ENCODE assay signal across 10 mouse cellular contexts in genomic region chr6:134157533-134158115, GRCm38 (mm10).
A peak's percentile ranks its signal among the peaks of the same experiment; 100 is the strongest.
DNase-seq lines count a peak whose midpoint lies in the region; ATAC-seq and TF ChIP-seq lines count a peak whose summit lies in the region.
"Had no signal": no experiment of that assay in that cellular context is flagged by ENCODE, and none has a peak within 500 bp of the region (broad histone marks: within the 10 kb centered on the region; RNA-seq: fewer than 3 reads in every experiment).

No protein-coding gene starts in this region.

- H3K9ac ChIP-seq in kidney, embryonic 14.5 days (ENCODE audit: low read depth, low read length), result no peak overlapping the region
- no peak overlapping the region for H3K9ac ChIP-seq in forebrain, postnatal 0 days
- H3K9ac ChIP-seq in midbrain, embryonic 12.5 days (replicated peaks), result no peak overlapping the region
- H3K9ac ChIP-seq: limb, embryonic 12.5 days had no signal

- 28% methylated on average over 6 of the region's 6 CpGs for WGBS in kidney, embryonic 14.5 days
- 54% methylated on average over 6 of the region's 6 CpGs for WGBS in forebrain, postnatal 0 days
- WGBS in midbrain, embryonic 12.5 days, result 43% methylated on average over 6 of the region's 6 CpGs

- no peaks in the 10 kb centered on the region; the same call in 1 of the 2 replicates for H3K36me3 ChIP-seq in kidney, embryonic 14.5 days (ENCODE audit: control insufficient read depth, insufficient read depth, low read length)
- H3K36me3 ChIP-seq in forebrain, postnatal 0 days (ENCODE audit: insufficient read depth), result no peaks in the 10 kb centered on the region
- H3K36me3 ChIP-seq in midbrain, embryonic 12.5 days, result no peaks in the 10 kb centered on the region
- H3K36me3 ChIP-seq: limb, embryonic 12.5 days had no signal

- H3K4me1 ChIP-seq in kidney, embryonic 14.5 days (ENCODE audit: control insufficient read depth, insufficient read depth, low read length), result peaks cover 7% of the 10 kb centered on the region; the same call in 1 of the 2 replicates
- 0 out of 2 replicates have a peak, but pooled peaks cover 10% of the 10 kb centered on the region for H3K4me1 ChIP-seq in forebrain, postnatal 0 days (ENCODE audit: insufficient read depth)
- peaks cover 33% of the 10 kb centered on the region for H3K4me1 ChIP-seq in midbrain, embryonic 12.5 days

- TF ChIP-seq CTCF in forebrain, postnatal 0 days (IDR thresholded peaks at IDR 0.05; ENCODE audit: low read depth), result no peak

- no peak for DNase-seq in kidney, postnatal 4 days
- peak; percentile 21 for DNase-seq in R1 (ENCODE audit: low read depth, low spot score)
- peak; percentile 59 for DNase-seq in forebrain, postnatal 0 days
- no peak for DNase-seq in adrenal gland, postnatal 25 days
- no peak for DNase-seq in frontal cortex, postnatal 36 days (ENCODE audit: low spot score in 2 of 2)
- DNase-seq in gastrocnemius, postnatal 10 days, result no peak
- DNase-seq: kidney, adult 11 months had no signal

- H3K4me3 ChIP-seq in kidney, embryonic 14.5 days (ENCODE audit: low read length), result no peak overlapping the region
- no peak overlapping the region for H3K4me3 ChIP-seq in forebrain, postnatal 0 days (ENCODE audit: low read depth, low read length)
- H3K4me3 ChIP-seq in midbrain, embryonic 12.5 days, result no peak overlapping the region
- H3K4me3 ChIP-seq: limb, embryonic 12.5 days had no signal

- peak; percentile 68 for ATAC-seq in kidney, embryonic 14.5 days (ENCODE audit: low FRiP score, low TSS enrichment)
- ATAC-seq in forebrain, postnatal 0 days, result peak; percentile 94
- peak; percentile 73; the same call in 1 of the 2 replicates for ATAC-seq in midbrain, embryonic 12.5 days (ENCODE audit: low FRiP score, low read depth)

- no peaks in the 10 kb centered on the region for H3K27me3 ChIP-seq in kidney, embryonic 14.5 days (ENCODE audit: control insufficient read depth, insufficient read depth, low read length)
- no peaks in the 10 kb centered on the region for H3K27me3 ChIP-seq in forebrain, postnatal 0 days (ENCODE audit: insufficient read depth, low read length)
- H3K27me3 ChIP-seq in midbrain, embryonic 12.5 days, result no peaks in the 10 kb centered on the region
- H3K27me3 ChIP-seq: limb, embryonic 12.5 days had no signal

- H3K9me3 ChIP-seq in kidney, embryonic 14.5 days (ENCODE audit: control insufficient read depth, low read length), result no peaks in the 10 kb centered on the region
- no peaks in the 10 kb centered on the region for H3K9me3 ChIP-seq in forebrain, postnatal 0 days (ENCODE audit: low read length)
- H3K9me3 ChIP-seq in midbrain, embryonic 12.5 days, result no peaks in the 10 kb centered on the region
- H3K9me3 ChIP-seq: limb, embryonic 12.5 days had no signal

- no peak overlapping the region for H3K4me2 ChIP-seq in kidney, embryonic 14.5 days (replicated peaks; ENCODE audit: low read depth, low read length)
- H3K4me2 ChIP-seq in forebrain, postnatal 0 days (ENCODE audit: low read depth), result no peak overlapping the region
- H3K4me2 ChIP-seq in midbrain, embryonic 12.5 days (replicated peaks), result no peak overlapping the region; the same call in 1 of the 2 replicates
- H3K4me2 ChIP-seq: limb, embryonic 12.5 days had no signal

- no peak overlapping the region for H3K27ac ChIP-seq in kidney, embryonic 14.5 days (ENCODE audit: low read depth, low read length)
- no peak overlapping the region for H3K27ac ChIP-seq in forebrain, postnatal 0 days (ENCODE audit: low read depth, low read length)
- peak overlapping the region; percentile 30; the same call in 1 of the 2 replicates for H3K27ac ChIP-seq in midbrain, embryonic 12.5 days (replicated peaks)
- H3K27ac ChIP-seq: limb, embryonic 12.5 days had no signal

Comparison
In these comparisons a context has a peak if more than half of its experiments do, and no peak if none do; other contexts are left out.
1. DNase-seq: peak in R1 (single experiment) and forebrain, postnatal 0 days (single experiment); none in kidney, postnatal 4 days (0 of 2), adrenal gland, postnatal 25 days (single experiment), frontal cortex, postnatal 36 days (0 of 2) and gastrocnemius, postnatal 10 days (single experiment).
2. Peak in every context shown above with its lines, with median percentiles within 50 percentile points of each other: ATAC-seq.